Mouse (Mus musculus) midbrain, embryonic 12.5 days (tissue): ENCODE results near the gene Gtf3a. TPM values are rescaled to one million over a fixed set of nuclear protein-coding genes. Genes with fewer than 3 reads are reported as not detected.
"Not testable (repeated sequence)": the region's sequence is repeated elsewhere in the genome, so short reads cannot be mapped to it uniquely, and the experiment has no call there.

Source experiments
- ATAC-seq: fragments of 200-750 bp; cut with Nextera tagmentation; 2 replicates; pipeline ENCODE4 v1.8.0; 2017; ENCODE audit warnings: low read depth, moderate TSS enrichment, moderate library complexity; ENCODE audit not compliant: low FRiP score
- H3K27ac ChIP-seq: fragments of 300-500 bp; sonication (generic); replicated peaks from 2 replicates; pipeline ENCODE4 v1.5.1; 2016; ENCODE audit warnings: mild to moderate bottlenecking
- H3K27me3 ChIP-seq: fragments of 300-500 bp; sonication (generic); 2 replicates; pipeline ENCODE4 v1.6.1; 2016; ENCODE audit warnings: mild to moderate bottlenecking
- H3K36me3 ChIP-seq: fragments of 300-500 bp; sonication (generic); 2 replicates; pipeline ENCODE4 v1.6.1; 2016
- H3K4me1 ChIP-seq: fragments of 300-500 bp; sonication (generic); 2 replicates; pipeline ENCODE4 v1.6.1; 2016
- H3K4me2 ChIP-seq: fragments of 300-500 bp; sonication (generic); replicated peaks from 2 replicates; pipeline ENCODE4 v1.6.1; 2016; ENCODE audit warnings: mild to moderate bottlenecking, moderate library complexity
- H3K4me3 ChIP-seq: fragments of 300-500 bp; sonication (generic); 2 replicates; pipeline ENCODE4 v1.5.1; 2016; ENCODE audit warnings: mild to moderate bottlenecking
- H3K9ac ChIP-seq: fragments of 300-500 bp; sonication (generic); replicated peaks from 2 replicates; pipeline ENCODE4 v1.6.1; 2016; ENCODE audit warnings: mild to moderate bottlenecking, moderate library complexity
- H3K9me3 ChIP-seq: fragments of 300-500 bp; sonication (generic); 2 replicates; pipeline ENCODE4 v1.6.1; 2016; ENCODE audit warnings: mild to moderate bottlenecking
- WGBS: fragments of 180-500 bp; shearing (Covaris S2); methylation state at CpG from one replicate; pipeline ENCODE4 v1.1.7; 2016; 5-methylcytosine and 5-hydroxymethylcytosine counted together
- polyA plus RNA-seq: library from polyadenylated mRNA; unstranded; fragments of >200 nt; fragmentation: Nextera tagmentation; extraction: Ambion mirVana; gene quantifications from 2 replicates; pipeline ENCODE4 v1.2.1, GENCODE M21; 2016

The Gtf3a gene
- polyA plus RNA-seq, 1 experiment from 2014 or later, result 99.8 TPM

DNA sequence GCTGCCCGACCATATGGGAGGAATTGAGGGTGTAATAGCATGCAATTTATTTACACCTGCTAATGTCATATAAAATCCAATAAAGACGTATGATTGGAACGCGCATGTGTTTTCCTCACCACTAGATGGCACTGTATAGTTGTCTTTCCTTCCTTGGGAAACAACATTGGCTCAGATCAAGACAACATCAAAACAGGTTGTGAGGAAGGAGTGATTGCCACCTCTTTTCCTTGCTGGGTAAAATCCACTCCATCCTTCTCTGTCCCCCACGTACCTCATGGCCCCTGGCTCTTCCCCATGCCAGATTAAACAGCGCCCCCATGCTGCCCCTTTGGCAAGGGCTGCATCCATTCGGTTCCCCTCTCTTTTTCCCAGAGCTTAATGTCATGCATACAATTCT lies 8.2 kb upstream of the Gtf3a start:
- Histone ChIP-seq H3K4me1 (no peaks in the 10 kb centered on the region), H3K9ac (no peak overlapping the region), H3K4me2 (no peak overlapping the region), H3K9me3 (no peaks in the 10 kb centered on the region), H3K4me3 (no peak overlapping the region), H3K36me3 (no peaks in the 10 kb centered on the region), H3K27me3 (no peaks in the 10 kb centered on the region), H3K27ac (no peak overlapping the region)
- 19% methylated on average over 7 of the region's 7 CpGs for WGBS
- ATAC-seq, result no peak

GRCm38 (mm10) chr5:146941939-146942338 lies 6.5 kb upstream of the Gtf3a start:
- H3K36me3 ChIP-seq, H3K27ac ChIP-seq, H3K4me2 ChIP-seq, H3K9ac ChIP-seq, H3K4me1 ChIP-seq, H3K4me3 ChIP-seq, H3K27me3 ChIP-seq, ATAC-seq, H3K9me3 ChIP-seq: not testable (repeated sequence)
- WGBS, result 34% methylated on average over 2 of the region's 2 CpGs

GRCm38 (mm10) chr5:146942965-146943364 lies 5.5 kb upstream of the Gtf3a start:
- ATAC-seq, result no peak
- Histone ChIP-seq H3K4me1 (no peaks in the 10 kb centered on the region), H3K9me3 (no peaks in the 10 kb centered on the region), H3K4me3 (no peak overlapping the region), H3K27me3 (peaks cover 3% of the 10 kb centered on the region), H3K36me3 (no peaks in the 10 kb centered on the region), H3K27ac (no peak overlapping the region), H3K4me2 (no peak overlapping the region), H3K9ac (no peak overlapping the region)
- 83% methylated on average over 15 of the region's 15 CpGs for WGBS

DNA sequence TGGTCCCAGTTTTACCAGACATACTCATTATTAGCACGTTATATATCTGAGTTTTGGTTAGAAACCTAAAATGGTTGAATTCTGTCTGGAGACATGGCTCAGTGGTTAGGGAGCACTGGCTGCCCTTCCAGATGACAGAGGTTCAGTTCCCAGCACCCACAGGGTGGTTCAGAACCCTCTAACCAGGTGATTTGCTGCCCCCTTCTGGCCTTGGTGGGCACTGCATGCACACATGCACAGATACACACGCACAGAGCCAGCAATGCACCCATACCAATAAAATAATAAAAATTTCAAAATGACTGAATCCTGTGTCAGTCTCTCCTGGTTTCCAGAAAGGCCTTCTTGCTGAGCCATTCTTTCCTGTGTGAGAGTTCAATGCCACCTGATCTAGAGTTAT lies 3.9 kb upstream of the Gtf3a start:
- Histone ChIP-seq H3K27me3 (peaks cover 3% of the 10 kb centered on the region), H3K36me3 (no peaks in the 10 kb centered on the region), H3K9me3 (no peaks in the 10 kb centered on the region), H3K4me1 (peaks cover 7% of the 10 kb centered on the region), H3K4me2 (no peak overlapping the region), H3K27ac (no peak overlapping the region), H3K4me3 (no peak overlapping the region), H3K9ac (no peak overlapping the region)
- ATAC-seq, result no peak
- 96% methylated on average over 2 of the region's 2 CpGs for WGBS

GRCm38 (mm10) chr5:146946682-146947081 lies 1.8 kb upstream of the Gtf3a start:
- H3K27me3 ChIP-seq, result peaks cover 3% of the 10 kb centered on the region
- H3K27ac ChIP-seq, result no peak overlapping the region
- H3K36me3 ChIP-seq, result peaks cover 12% of the 10 kb centered on the region
- no peak overlapping the region for H3K4me3 ChIP-seq
- H3K9ac ChIP-seq, result no peak overlapping the region
- H3K9me3 ChIP-seq, result no peaks in the 10 kb centered on the region
- no peak overlapping the region for H3K4me2 ChIP-seq
- ATAC-seq, result no peak
- H3K4me1 ChIP-seq, result peaks cover 13% of the 10 kb centered on the region
- 88% methylated on average over 9 of the region's 9 CpGs for whole genome bisulfite sequencing

- H3K4me2 ChIP-seq, result no peak overlapping the region
- H3K4me1 ChIP-seq, result peaks cover 13% of the 10 kb centered on the region
- H3K27ac ChIP-seq, result no peak overlapping the region
- 86% methylated on average over 6 of the region's 6 CpGs for WGBS
- peaks cover 20% of the 10 kb centered on the region for H3K36me3 ChIP-seq
- H3K4me3 ChIP-seq, result no peak overlapping the region
- no peak overlapping the region for H3K9ac ChIP-seq
- H3K9me3 ChIP-seq, result no peaks in the 10 kb centered on the region
- no peak for ATAC-seq
- H3K27me3 ChIP-seq, result peaks cover 3% of the 10 kb centered on the region
Observed at GRCm38 (mm10) chr5:146947497-146947896, 960 bp upstream of the Gtf3a start.

DNA sequence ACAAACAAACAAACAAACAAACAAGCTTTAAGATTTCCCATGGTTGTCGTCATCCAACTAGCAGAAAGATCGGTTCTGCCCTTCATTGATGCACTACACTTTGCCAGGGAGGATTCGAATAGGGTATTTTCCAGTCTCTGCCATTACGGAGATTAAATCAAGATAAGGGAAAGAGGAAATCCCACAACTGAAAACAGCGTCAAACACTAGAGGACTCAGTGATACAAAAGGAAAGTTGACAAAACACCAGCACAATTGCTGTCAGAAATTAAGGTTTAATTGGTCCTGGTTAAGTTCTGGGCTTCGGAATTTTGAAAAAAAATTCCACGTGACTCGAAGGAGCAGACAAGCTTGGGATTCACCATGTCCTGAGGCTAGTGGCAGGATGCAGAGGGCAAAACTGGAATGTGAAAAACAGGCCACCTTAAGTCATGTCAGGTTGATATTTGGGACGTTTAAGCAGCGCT lies 383 bp upstream of the Gtf3a start:
- 32% methylated on average over 10 of the region's 10 CpGs for WGBS
- H3K36me3 ChIP-seq, result peaks cover 25% of the 10 kb centered on the region
- H3K4me3 ChIP-seq, result peak overlapping the region; percentile 89
- no peak for ATAC-seq
- peak overlapping the region; percentile 65 for H3K27ac ChIP-seq
- no peaks in the 10 kb centered on the region for H3K9me3 ChIP-seq
- peaks cover 3% of the 10 kb centered on the region for H3K27me3 ChIP-seq
- peaks cover 13% of the 10 kb centered on the region for H3K4me1 ChIP-seq
- H3K9ac ChIP-seq, result peak overlapping the region; percentile 88
- H3K4me2 ChIP-seq, result peak overlapping the region; percentile 93

DNA sequence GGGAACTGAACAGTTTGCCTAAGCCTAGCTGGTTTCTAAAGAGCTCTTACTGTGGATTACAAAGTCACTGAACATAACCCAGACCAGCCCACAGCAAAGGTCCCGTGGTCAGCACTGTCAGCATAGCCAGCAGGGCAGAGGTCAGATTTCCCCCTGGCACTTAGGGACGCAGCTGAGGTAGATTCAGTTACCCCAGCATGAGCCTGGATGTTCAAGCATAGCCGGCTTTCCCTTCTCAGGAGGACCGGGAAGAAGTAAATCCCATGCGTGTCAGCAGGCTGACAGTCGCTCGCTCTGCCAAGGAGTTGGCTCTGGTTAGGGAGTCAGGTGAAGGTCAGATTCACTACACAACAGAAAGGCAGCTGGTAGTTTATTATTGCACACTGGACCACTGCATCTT lies 6.1 kb downstream of the Gtf3a start:
- H3K27me3 ChIP-seq, result no peaks in the 10 kb centered on the region
- ATAC-seq, result no peak
- H3K9me3 ChIP-seq, result no peaks in the 10 kb centered on the region
- no peak overlapping the region for H3K9ac ChIP-seq
- H3K36me3 ChIP-seq, result peaks cover 87% of the 10 kb centered on the region
- peaks cover 6% of the 10 kb centered on the region for H3K4me1 ChIP-seq
- 87% methylated on average over 7 of the region's 7 CpGs for WGBS
- no peak overlapping the region for H3K27ac ChIP-seq
- H3K4me3 ChIP-seq, result no peak overlapping the region
- H3K4me2 ChIP-seq, result no peak overlapping the region

GRCm38 (mm10) chr5:146955651-146956050 lies 7.2 kb downstream of the Gtf3a start:
- no peak overlapping the region for H3K27ac ChIP-seq
- H3K9me3 ChIP-seq, result no peaks in the 10 kb centered on the region
- 94% methylated on average over 5 of the region's 5 CpGs for WGBS
- no peak overlapping the region for H3K4me2 ChIP-seq
- H3K36me3 ChIP-seq, result peaks cover 85% of the 10 kb centered on the region
- H3K4me1 ChIP-seq, result no peaks in the 10 kb centered on the region
- no peak for ATAC-seq
- no peaks in the 10 kb centered on the region for H3K27me3 ChIP-seq
- no peak overlapping the region for H3K4me3 ChIP-seq
- no peak overlapping the region for H3K9ac ChIP-seq

DNA sequence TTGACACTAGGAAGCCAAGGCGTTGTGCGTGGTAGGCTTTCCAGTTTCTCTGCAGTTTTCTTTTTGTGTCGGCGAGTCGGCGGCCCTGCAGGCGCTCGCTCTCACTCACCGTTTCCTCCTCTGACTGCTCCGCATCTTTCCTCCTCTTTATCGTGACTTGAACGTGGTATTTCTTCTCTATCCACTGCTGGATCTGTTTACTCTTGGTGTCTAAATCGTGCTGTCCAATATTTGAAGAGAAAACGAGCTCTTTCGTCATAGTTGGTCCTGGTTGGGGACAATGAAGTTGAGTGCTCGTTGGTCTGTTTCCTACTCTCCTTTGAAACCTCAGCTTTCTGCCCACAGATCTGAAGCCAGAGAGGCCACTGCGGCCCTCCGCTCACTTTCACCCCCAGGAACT lies 8.2 kb downstream of the Gtf3a start:
- H3K4me1 ChIP-seq, result no peaks in the 10 kb centered on the region
- peaks cover 76% of the 10 kb centered on the region for H3K36me3 ChIP-seq
- no peak overlapping the region for H3K27ac ChIP-seq
- H3K9ac ChIP-seq, result no peak overlapping the region
- ATAC-seq, result no peak
- no peaks in the 10 kb centered on the region for H3K27me3 ChIP-seq
- WGBS, result 95% methylated on average over 18 of the region's 18 CpGs
- H3K4me3 ChIP-seq, result no peak overlapping the region
- H3K4me2 ChIP-seq, result no peak overlapping the region
- H3K9me3 ChIP-seq, result no peaks in the 10 kb centered on the region

GRCm38 (mm10) chr5:146963118-146963936 lies 14.9 kb downstream of the Gtf3a start, which contains the start of gene Mtif3:
TSS of gene Mtif3 (minus strand) at chr5:146963800.
- Histone ChIP-seq H3K4me3 (peak within 1 kb of the TSS; percentile 83), H3K9ac (peak within 1 kb of the TSS; percentile 76), H3K9me3 (no peaks in the 10 kb centered on the region), H3K4me1 (peaks cover 12% of the 10 kb centered on the region), H3K27ac (peak within 1 kb of the TSS; percentile 43; the same call in 1 of the 2 replicates), H3K27me3 (no peaks in the 10 kb centered on the region), H3K36me3 (peaks cover 10% of the 10 kb centered on the region), H3K4me2 (peak within 1 kb of the TSS; percentile 72)
- peak; percentile 91 for ATAC-seq
- 3% methylated on average over 46 of the region's 46 CpGs for WGBS

- H3K9me3 ChIP-seq, result no peaks in the 10 kb centered on the region
- peak overlapping the region; percentile 83 for H3K4me3 ChIP-seq
- no peaks in the 10 kb centered on the region for H3K27me3 ChIP-seq
- peaks cover 4% of the 10 kb centered on the region for H3K36me3 ChIP-seq
- H3K27ac ChIP-seq, result no peak overlapping the region
- peak overlapping the region; percentile 72 for H3K4me2 ChIP-seq
- peak; percentile 48 for ATAC-seq
- WGBS, result 53% methylated on average over 8 of the region's 8 CpGs
- peaks cover 15% of the 10 kb centered on the region for H3K4me1 ChIP-seq
- no peak overlapping the region; the same call in 1 of the 2 replicates for H3K9ac ChIP-seq
Observed at GRCm38 (mm10) chr5:146963937-146964278, 15.5 kb downstream of the Gtf3a start.
